Mouse (Mus musculus): ENCODE measurements around the gene Hspa5. TPM values are rescaled to one million over a fixed set of nuclear protein-coding genes. Genes with fewer than 3 reads are reported as not detected.
"Not testable (repeated sequence)": the region's sequence is repeated elsewhere in the genome, so short reads cannot be mapped to it uniquely, and the experiment has no call there.

Gene Hspa5
- polyA plus RNA-seq, 1 experiment from 2014 or later, result 609 TPM

- Histone ChIP-seq H3K27ac (replicated peaks) (peak overlapping the region; percentile 83), H3K4me1 (peaks cover 22% of the 10 kb centered on the region), H3K4me3 (peak overlapping the region; percentile 57), H3K36me3 (peaks cover 14% of the 10 kb centered on the region), H3K9ac (replicated peaks) (peak overlapping the region; percentile 73), H3K4me2 (replicated peaks) (peak overlapping the region; percentile 80), H3K27me3 (no peaks in the 10 kb centered on the region), H3K9me3 (no peaks in the 10 kb centered on the region)
- ATAC-seq (ENCODE audit: low FRiP score, low read depth), result peak; percentile 98
- 5% methylated on average over 39 of the region's 39 CpGs for WGBS
These were observed 30.0 kb downstream of the Hspa5 start for GRCm38 (mm10) chr2:34801516-34802482.

DNA sequence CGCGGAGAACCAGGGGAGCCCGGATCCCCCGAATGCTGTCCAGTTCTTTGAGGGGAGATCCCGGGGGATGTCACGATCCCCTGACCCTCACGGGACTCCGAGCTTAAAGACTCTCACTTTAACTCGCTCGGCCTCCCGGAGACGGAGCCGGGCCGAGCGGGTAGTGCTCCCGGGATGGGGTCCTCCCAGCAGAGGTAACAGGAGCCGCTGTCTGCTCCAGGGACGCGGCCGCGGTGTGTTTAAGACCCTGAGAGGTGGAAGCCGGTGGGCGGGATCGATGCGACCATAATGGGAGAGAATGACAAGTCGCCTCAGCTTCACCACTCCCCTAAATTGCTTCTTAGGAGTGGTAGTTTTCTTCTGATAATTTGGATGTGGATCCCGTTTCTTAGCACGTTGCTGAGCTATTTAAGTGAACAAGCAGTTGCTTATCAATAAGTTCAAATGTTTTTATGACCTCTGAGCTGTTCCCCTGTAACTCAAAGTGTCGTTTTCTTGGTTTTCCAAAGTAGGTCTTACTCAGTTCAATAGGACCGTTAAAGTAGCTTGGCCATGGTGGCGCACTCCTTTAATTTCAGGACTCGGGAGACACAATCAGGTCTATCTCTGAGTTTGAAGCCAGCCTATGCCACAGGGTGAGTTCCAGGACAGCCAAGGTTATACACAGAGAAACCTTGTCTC is 30.9 kb downstream of the Hspa5 start:
- peaks cover 18% of the 10 kb centered on the region for H3K36me3 ChIP-seq
- peak; percentile 57; the same call in 1 of the 2 replicates for ATAC-seq (ENCODE audit: low FRiP score, low read depth)
- not testable (repeated sequence) for H3K9me3 ChIP-seq, H3K27me3 ChIP-seq
- peak overlapping the region; percentile 57 for H3K4me3 ChIP-seq
- under 1% methylated on average over 29 of the region's 32 CpGs for whole genome bisulfite sequencing
- peak overlapping the region; percentile 83 for H3K27ac ChIP-seq (replicated peaks)
- peak overlapping the region; percentile 73 for H3K9ac ChIP-seq (replicated peaks)
- H3K4me1 ChIP-seq, result peaks cover 22% of the 10 kb centered on the region
- peak overlapping the region; percentile 80 for H3K4me2 ChIP-seq (replicated peaks)

GRCm38 (mm10) chr2:34803746-34804145 is 32.0 kb downstream of the Hspa5 start:
- no peak overlapping the region for H3K4me3 ChIP-seq

GRCm38 (mm10) chr2:34804172-34804571 is 32.4 kb downstream of the Hspa5 start:
- no peak overlapping the region for H3K9ac ChIP-seq (replicated peaks)
- peaks cover 30% of the 10 kb centered on the region for H3K36me3 ChIP-seq
- 88% methylated on average over 2 of the region's 2 CpGs for WGBS
- H3K4me1 ChIP-seq, result peaks cover 17% of the 10 kb centered on the region
- H3K4me3 ChIP-seq, result no peak overlapping the region
- peak overlapping the region; percentile 43; the same call in 1 of the 2 replicates for H3K4me2 ChIP-seq (replicated peaks)
- ATAC-seq (ENCODE audit: low FRiP score, low read depth), result no peak
- no peaks in the 10 kb centered on the region for H3K9me3 ChIP-seq
- H3K27me3 ChIP-seq, result no peaks in the 10 kb centered on the region
- no peak overlapping the region for H3K27ac ChIP-seq (replicated peaks)

More at GRCm38 (mm10) chr2:34803746-34804145, 32.0 kb downstream of the Hspa5 start:
- no peaks in the 10 kb centered on the region for H3K9me3 ChIP-seq
- no peaks in the 10 kb centered on the region for H3K27me3 ChIP-seq
- H3K36me3 ChIP-seq, result peaks cover 26% of the 10 kb centered on the region
- WGBS, result 75% methylated on average over 3 of the region's 3 CpGs
- peaks cover 21% of the 10 kb centered on the region for H3K4me1 ChIP-seq
- peak overlapping the region; percentile 43 for H3K4me2 ChIP-seq (replicated peaks)
- no peak overlapping the region for H3K27ac ChIP-seq (replicated peaks)
- H3K9ac ChIP-seq (replicated peaks), result 0 out of 2 replicates have a peak overlapping the region, but pooled peaks have one; percentile 28
- ATAC-seq (ENCODE audit: low FRiP score, low read depth), result no peak

DNA sequence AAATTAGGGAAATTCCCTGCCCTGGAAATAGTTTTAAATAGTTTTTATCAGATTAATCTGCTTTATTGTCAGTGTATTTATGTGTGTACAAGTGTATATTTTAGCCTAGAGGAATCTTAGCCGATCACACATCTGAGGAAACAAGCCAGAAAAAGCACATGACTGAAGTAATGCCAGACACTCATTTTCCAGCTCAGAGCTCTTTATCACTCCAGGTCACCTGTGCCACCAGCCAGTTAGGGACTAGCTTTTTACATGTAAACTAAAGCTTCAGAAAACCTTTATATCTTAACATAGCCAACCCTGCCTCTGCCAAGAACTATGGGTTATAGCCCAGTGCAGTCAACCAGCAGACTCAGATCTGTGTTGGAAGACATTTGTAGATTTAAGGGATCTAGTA is 33.0 kb downstream of the Hspa5 start:
- ATAC-seq (ENCODE audit: low FRiP score, low read depth), result no peak

DNA sequence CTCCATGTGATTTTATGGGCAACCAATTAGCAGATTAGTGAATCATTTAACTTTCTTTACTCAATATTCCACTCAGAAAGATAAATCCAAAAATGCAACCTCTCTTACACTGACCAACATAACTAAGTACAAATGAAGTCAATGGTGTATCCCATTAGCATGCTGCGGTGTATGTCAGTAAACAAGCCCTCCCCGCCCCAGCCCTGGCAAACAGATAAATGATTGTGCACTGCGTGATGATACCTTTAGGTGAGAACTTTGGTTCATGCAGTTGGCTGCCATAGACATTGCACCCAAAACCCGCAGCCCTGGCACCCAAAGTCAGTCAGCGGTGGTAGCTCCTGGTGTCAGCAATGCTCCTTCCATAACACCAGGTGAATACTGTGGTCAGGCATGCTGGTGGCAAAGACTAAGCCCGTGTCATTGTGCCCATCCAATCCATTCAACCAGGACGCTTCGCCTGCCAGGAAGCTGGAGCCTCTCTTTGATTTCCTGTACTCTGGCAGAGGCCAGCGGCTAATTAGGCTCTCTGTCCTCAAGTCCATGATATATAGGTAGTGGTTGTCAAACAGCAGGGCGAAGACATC is 33.7 kb downstream of the Hspa5 start:
- Histone ChIP-seq H3K36me3 (peaks cover 36% of the 10 kb centered on the region), H3K27me3 (no peaks in the 10 kb centered on the region), H3K27ac (replicated peaks) (no peak overlapping the region), H3K4me2 (replicated peaks) (no peak overlapping the region), H3K9ac (replicated peaks) (no peak overlapping the region), H3K9me3 (no peaks in the 10 kb centered on the region), H3K4me1 (peaks cover 12% of the 10 kb centered on the region), H3K4me3 (no peak overlapping the region)
- ATAC-seq (ENCODE audit: low FRiP score, low read depth), result no peak
- 95% methylated on average over 10 of the region's 10 CpGs for WGBS

More for the DNA sequence above, 33.0 kb downstream of the Hspa5 start:
- H3K36me3 ChIP-seq, result peaks cover 32% of the 10 kb centered on the region
- no peaks in the 10 kb centered on the region for H3K9me3 ChIP-seq
- H3K4me1 ChIP-seq, result peaks cover 15% of the 10 kb centered on the region
- no peaks in the 10 kb centered on the region for H3K27me3 ChIP-seq
- no peak overlapping the region for H3K9ac ChIP-seq (replicated peaks)
- WGBS, result 100% methylated on average over 1 of the region's 1 CpGs
- H3K4me3 ChIP-seq, result no peak overlapping the region
- H3K4me2 ChIP-seq (replicated peaks), result no peak overlapping the region
- no peak overlapping the region for H3K27ac ChIP-seq (replicated peaks)

DNA sequence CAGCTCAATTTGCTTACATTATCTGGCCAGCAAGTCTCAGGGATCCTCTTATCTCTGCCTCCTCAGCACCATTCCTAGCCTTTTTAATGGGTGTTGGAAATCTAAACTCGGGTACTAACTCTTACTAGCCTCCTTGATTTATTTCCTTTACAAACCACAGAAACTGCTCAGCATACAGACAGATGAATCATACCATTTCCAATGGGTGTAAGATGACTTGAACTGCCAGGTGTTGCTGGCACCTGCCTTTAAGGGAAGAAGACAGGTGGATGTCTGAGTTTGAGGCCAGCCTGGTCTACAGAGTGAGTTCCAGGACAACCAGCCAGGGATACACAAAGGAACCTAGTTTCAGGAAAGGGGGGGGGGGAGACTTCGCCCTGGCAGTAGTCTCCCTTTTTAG is 36.3 kb downstream of the Hspa5 start:
- Histone ChIP-seq H3K27ac (replicated peaks) (no peak overlapping the region), H3K4me3 (no peak overlapping the region), H3K9ac (replicated peaks) (no peak overlapping the region), H3K9me3 (no peaks in the 10 kb centered on the region), H3K4me1 (peaks cover 12% of the 10 kb centered on the region), H3K27me3 (no peaks in the 10 kb centered on the region), H3K4me2 (replicated peaks) (no peak overlapping the region), H3K36me3 (peaks cover 53% of the 10 kb centered on the region)
- WGBS, result 93% methylated on average over 2 of the region's 2 CpGs
- ATAC-seq (ENCODE audit: low FRiP score, low read depth), result no peak

DNA sequence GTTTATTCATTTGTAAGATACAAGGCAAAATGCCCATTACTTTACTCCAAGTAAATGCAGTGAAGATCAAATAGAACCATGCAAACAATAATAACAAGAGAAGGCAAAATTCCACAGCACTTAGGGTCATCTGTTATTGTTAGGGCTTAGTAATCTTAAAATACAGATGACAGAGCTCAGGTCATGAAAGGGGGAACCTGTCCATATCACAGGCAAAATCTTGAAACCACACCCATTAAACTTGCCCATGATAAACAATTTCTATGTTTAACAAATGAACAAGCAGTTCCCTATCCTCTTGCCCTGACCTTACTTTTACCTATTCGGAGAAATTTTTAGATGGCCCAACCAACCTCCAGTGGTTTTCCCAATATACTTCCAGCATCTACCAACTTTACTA is 37.8 kb downstream of the Hspa5 start:
- Histone ChIP-seq H3K4me2 (replicated peaks) (no peak overlapping the region), H3K9me3 (no peaks in the 10 kb centered on the region), H3K4me3 (no peak overlapping the region), H3K27me3 (no peaks in the 10 kb centered on the region), H3K4me1 (0 out of 2 replicates have a peak, but pooled peaks cover 2% of the 10 kb centered on the region), H3K9ac (replicated peaks) (no peak overlapping the region), H3K27ac (replicated peaks) (no peak overlapping the region), H3K36me3 (peaks cover 68% of the 10 kb centered on the region)
- ATAC-seq (ENCODE audit: low FRiP score, low read depth), result no peak
- WGBS, result 90% methylated on average over 1 of the region's 1 CpGs

DNA sequence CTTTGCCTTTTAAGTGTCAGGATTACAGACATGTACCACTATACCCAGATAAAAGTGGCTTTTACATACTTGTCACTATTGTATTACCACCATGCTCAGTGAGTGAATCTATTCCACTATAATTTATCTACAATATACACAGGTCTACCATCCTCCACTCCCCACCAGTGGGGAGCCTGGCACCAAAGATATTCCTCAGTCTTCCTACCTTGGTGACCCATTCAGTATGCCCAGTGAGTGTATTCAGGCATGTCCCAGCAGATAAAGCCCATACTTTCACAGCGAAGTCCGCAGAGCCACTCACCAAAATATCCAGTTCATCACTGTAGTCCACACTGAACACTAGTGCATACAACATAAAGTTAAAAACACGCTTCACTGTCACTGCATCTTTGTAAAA is 39.0 kb downstream of the Hspa5 start:
- H3K9ac ChIP-seq (replicated peaks), result no peak overlapping the region
- 96% methylated on average over 3 of the region's 3 CpGs for WGBS
- H3K4me1 ChIP-seq, result no peaks in the 10 kb centered on the region
- H3K36me3 ChIP-seq, result peaks cover 73% of the 10 kb centered on the region
- no peak overlapping the region for H3K4me2 ChIP-seq (replicated peaks)
- no peaks in the 10 kb centered on the region for H3K9me3 ChIP-seq
- H3K4me3 ChIP-seq, result no peak overlapping the region
- ATAC-seq (ENCODE audit: low FRiP score, low read depth), result no peak
- no peaks in the 10 kb centered on the region for H3K27me3 ChIP-seq
- H3K27ac ChIP-seq (replicated peaks), result no peak overlapping the region

DNA sequence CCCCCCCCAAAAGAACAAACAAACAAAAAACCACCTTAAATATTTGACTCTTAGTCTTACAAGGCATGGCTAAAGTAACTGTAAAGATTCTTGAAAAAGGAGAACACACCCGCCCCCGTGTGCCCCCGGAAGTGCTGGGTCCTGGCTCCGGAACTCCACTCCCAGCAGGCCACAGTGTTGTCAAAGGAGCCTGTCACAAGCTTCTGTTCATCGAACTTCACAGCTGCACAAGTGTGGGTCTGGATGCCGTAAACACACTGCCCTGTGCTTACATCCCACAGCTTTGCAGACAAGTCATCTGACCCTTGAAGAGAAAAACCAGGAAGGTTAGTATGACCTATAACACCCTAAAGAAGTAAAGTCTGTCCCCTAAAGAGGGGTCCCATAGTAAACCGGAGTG is 40.9 kb downstream of the Hspa5 start:
- Histone ChIP-seq H3K9ac (replicated peaks) (no peak overlapping the region), H3K27ac (replicated peaks) (no peak overlapping the region), H3K4me3 (no peak overlapping the region), H3K4me2 (replicated peaks) (no peak overlapping the region), H3K4me1 (no peaks in the 10 kb centered on the region), H3K9me3 (no peaks in the 10 kb centered on the region), H3K36me3 (peaks cover 69% of the 10 kb centered on the region), H3K27me3 (no peaks in the 10 kb centered on the region)
- ATAC-seq (ENCODE audit: low FRiP score, low read depth), result no peak
- 93% methylated on average over 7 of the region's 7 CpGs for WGBS

DNA sequence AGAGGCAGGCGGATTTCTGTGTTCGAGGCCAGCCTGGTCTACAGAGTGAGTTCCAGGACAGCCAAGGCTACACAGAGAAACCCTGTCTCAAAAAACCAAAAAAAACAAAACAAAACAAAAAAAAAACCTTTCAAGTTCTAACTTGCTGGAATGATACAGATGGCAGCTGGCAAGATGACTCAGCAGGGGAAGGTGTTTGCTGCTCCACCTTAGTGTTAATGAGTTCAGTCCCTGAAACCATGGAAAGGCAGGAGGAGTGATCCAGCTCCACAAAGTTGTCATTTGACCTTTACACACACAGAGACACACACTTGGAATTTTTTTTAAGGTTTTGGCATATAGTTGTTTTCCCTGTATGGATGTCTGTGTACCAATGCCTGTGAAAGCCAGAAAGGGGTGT is 44.1 kb downstream of the Hspa5 start:
- H3K4me3 ChIP-seq; ATAC-seq (ENCODE audit: low FRiP score, low read depth); H3K9ac ChIP-seq (replicated peaks); H3K27ac ChIP-seq (replicated peaks); H3K27me3 ChIP-seq; H3K4me2 ChIP-seq (replicated peaks); H3K4me1 ChIP-seq; H3K9me3 ChIP-seq: not testable (repeated sequence)
- WGBS, result 97% methylated on average over 2 of the region's 2 CpGs
- peaks cover 62% of the 10 kb centered on the region for H3K36me3 ChIP-seq

GRCm38 (mm10) chr2:34818492-34818891 is 46.7 kb downstream of the Hspa5 start:
- H3K4me2 ChIP-seq (replicated peaks), result no peak overlapping the region
- WGBS, result 87% methylated on average over 2 of the region's 2 CpGs
- H3K27ac ChIP-seq (replicated peaks), result no peak overlapping the region
- H3K4me1 ChIP-seq, result no peaks in the 10 kb centered on the region
- H3K36me3 ChIP-seq, result peaks cover 51% of the 10 kb centered on the region
- H3K27me3 ChIP-seq, result no peaks in the 10 kb centered on the region
- ATAC-seq (ENCODE audit: low FRiP score, low read depth), result no peak
- no peak overlapping the region for H3K9ac ChIP-seq (replicated peaks)
- no peaks in the 10 kb centered on the region for H3K9me3 ChIP-seq
- H3K4me3 ChIP-seq, result no peak overlapping the region
